Mouse (Mus musculus) adrenal gland, adult 8-10 months (tissue): ENCODE results near the gene Gpr62. TPM values are rescaled to one million over a fixed set of nuclear protein-coding genes. Genes with fewer than 3 reads are reported as not detected.
"Not testable (repeated sequence)": the region's sequence is repeated elsewhere in the genome, so short reads cannot be mapped to it uniquely, and the experiment has no call there.

Experiments
- DNase-seq: peaks from one replicate; pipeline ENCODE4 v3.0.0; 2022
- total RNA-seq, 4 experiments: library from RNA; stranded (reverse); gene quantifications; 2 replicates each; pipeline ENCODE4 v1.2.4; 2022

Gpr62 gene
- under 1 TPM; 0.28 to 0.62 (median 0.46) TPM for total RNA-seq

- no peak for DNase-seq
Measured at GRCm38 (mm10) chr9:106465571-106466200, at the start of gene Gpr62. Gpr62 (minus strand) TSS chr9:106465938.

DNA sequence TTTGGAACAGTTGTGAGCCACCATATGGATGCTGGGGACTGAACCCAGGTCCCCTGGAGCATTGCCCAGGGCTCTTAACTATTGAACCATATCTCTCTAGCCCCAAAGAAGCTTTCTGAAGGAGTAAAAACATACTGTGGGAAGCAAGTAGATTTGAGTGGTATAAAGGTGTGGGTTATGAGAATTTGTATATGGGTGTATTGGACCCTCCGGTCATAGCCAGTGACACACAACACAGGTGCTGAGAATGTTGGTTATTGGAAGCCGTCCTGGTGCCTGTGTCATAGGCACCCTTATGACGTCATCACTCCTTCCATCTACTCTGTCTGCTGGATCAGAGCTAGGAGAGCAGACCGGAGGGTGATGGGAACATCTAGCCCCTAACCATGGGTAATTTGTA is 48.5 kb upstream of the Gpr62 start, which contains the start of gene Iqcf5:
Gene Iqcf5 (plus strand): TSS at position 301 of the 400 bp plus-strand sequence.
- DNase-seq, result no peak

DNA sequence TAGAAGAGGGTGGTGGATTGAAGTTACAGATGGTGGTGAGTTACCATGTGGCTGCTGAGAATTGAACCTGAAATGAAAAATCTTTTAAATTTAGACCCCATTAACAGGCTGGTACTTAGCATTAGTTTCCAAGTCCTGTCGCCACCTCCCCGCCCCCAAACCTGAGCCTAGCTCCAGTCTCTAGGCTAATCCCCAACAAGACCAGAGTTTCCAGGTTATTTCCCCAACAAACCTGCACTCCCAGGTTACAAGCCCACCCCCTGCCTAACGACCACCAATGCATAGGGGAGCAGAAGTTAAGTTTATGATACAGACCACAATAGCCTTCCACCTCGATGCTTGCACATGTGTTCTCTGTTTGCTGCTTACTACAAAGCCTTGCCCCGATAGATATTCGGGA is 47.8 kb upstream of the Gpr62 start:
- DNase-seq, result no peak

DNA sequence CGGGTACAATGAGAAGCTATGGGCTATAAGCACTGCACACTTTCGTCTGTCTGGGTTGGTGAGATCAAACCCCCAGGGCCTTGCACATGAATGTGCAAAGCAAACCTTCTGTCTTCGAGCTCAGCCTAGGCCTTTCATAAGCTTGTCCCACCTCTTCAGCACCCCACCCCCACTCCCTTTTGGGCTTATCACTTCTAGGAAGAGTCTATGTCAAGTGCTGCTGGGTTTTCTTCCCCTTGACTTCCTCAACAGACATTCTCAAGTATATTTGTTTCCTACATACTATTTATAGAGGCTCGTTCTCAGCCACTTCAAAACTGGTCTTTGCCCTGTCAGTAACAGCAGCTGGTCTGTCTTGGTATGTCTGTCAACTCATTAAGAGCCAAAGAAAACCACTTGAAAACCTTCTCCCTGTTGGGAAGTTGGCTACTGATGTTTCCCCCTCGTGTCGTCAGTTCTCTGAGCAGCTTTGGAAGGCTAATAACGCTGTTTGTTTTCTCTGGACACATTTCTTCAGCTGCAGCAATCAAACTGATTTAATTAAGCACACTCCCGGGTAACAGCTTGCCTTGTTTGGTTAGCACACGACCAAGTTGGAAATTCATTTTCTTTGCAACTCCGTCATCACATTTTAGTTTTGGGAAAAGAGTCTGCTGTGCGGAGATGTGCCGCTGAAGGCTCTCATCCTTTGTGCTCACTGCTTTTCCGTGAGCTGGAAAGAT is 47.2 kb upstream of the Gpr62 start:
- no peak for DNase-seq

DNA sequence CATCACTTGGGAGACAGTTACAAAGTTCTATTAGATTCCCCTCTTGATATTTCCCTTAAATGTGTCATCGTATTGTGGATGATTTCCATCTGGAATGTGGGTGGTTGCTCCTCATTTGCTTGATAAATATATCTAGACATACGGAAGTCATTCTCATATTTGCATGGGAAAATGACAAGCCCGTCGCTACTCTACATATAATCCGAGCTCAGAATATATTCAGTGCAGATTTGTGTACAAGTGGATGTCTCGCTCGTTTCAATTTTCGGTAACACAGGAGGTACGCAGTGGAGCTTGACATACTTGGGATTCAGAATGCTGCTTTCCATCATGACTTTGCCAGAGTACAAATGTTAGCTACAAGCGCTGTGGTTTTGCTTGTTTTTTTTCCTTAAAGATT is 43.6 kb upstream of the Gpr62 start:
- DNase-seq, result no peak

GRCm38 (mm10) chr9:106504246-106504645 is 38.5 kb upstream of the Gpr62 start:
- DNase-seq, result no peak

DNA sequence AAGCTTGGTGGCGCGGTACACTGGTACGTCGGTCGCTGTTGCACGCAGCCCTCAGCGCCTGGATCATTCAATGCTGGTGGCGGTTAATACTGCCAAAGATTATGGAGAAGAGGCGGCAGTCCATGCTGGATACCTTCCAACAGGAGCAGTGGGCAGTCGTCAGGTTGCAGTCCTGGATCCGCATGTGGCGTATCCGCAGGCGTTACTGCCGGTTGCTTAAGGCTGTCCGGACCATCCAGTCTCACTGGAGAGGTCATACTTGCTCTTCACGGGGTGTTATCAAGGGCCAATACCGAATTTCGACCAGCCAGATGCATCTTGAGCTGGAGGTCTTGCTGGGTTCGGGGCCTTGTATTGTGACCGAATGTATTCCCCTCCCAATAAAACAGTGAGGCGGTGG is 36.1 kb upstream of the Gpr62 start:
- DNase-seq, result no peak

DNA sequence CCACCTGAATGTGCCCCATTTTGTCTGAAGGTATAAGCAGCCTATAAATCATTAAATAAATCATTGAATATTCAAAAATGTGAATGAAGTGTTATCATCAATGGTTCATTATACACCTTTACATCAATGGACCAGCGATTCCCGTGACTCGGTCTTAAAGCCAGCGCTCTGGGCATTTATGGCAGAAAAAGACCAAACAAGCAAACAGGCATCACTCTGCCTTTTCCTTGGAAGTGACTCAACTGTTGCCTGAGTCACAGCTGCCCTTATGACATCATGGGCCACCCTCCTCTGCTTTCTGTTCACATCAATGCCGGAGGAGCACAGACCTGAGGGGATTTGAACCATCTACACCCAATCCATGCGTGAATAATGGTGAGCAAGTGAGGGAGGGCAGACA is 33.9 kb upstream of the Gpr62 start, which contains the start of gene Iqcf1:
Gene Iqcf1 (plus strand): TSS at position 301 of the 400 bp plus-strand sequence.
- no peak for DNase-seq

- not testable (repeated sequence) for DNase-seq
Measured at GRCm38 (mm10) chr9:106487602-106488001, 21.9 kb upstream of the Gpr62 start.

DNA sequence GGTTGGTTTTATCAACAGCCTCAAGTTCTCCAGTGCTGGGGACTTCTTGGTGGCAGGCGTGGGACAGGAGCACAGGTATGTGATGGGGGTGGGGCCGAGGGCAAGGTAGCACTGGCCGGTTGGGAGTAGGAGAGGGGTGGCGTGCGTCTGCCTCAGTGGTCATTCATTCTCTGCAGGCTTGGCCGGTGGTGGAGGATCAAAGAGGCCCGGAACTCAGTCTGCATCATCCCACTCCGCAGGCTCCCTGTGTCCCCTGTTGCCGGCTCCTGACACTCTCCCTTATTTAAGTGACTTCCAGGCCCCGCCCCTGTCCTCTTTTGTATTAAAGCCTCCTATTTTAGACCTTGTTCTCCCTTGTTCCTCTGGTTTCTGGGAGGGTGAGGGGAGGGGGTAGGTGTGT is 19.3 kb upstream of the Gpr62 start:
- no peak for DNase-seq

DNA sequence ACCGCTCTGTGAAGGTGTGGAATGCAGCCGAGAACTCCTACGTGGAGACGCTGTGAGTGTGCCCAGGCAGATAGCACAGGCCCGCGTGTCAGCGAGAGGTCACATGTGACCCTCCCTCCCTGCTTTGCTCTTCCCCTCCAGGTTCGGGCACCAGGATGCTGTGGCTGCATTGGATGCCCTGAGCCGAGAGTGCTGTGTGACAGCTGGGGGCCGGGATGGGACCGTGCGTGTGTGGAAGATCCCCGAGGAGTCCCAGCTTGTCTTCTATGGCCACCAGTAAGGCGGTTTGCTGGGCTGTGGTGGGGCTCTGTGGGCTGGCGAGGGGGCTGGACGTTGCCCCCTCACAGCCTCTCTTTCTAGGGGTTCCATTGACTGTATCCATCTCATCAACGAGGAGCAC is 17.9 kb upstream of the Gpr62 start:
- no peak for DNase-seq

DNA sequence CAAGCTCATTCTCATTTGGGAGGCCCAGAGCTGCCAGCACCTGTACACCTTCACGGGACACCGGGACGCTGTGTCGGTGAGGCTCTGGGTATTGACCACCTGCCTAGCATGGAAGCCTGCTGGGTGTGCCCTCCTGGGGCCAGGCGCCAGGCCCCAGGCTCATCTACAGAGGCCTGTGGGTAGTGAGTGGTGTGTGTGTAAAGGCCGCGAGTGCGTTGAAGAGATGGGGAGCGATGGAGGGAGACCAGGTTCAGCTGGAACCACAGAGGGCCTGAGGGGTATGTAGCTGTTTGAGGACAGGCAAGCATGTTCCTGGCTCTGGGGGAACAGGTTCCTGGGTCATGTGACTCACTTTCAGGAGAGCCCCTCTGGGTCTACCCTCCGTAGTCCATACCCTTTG is 17.4 kb upstream of the Gpr62 start:
- no peak for DNase-seq

DNA sequence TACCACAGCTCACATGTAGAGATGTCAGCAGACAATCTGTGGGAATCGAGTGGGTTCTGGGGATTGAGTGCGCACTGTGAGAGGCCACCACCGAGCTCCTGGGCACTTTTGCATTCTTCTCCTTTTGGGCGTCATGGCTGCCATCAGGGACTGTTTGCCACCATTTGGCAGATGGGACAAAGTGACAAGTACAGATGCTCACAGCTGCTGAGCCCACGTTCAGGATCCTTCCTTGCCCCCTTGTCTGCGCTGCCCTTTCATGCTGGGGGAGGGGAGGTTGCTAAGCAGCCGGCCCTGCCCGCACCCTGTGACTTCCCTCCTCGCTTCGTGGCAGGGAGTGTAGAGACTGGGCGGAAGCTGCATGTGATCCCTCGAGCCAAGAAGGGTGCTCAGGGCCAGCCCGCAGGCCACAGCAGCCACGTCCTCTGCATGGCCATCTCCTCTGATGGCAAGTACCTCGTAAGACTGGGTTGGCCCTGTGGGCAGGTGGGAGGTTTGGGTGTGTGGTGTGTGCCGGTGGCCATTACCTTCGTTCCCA is 16.9 kb upstream of the Gpr62 start:
- no peak for DNase-seq

GRCm38 (mm10) chr9:106481676-106482075 is 15.9 kb upstream of the Gpr62 start:
- no peak for DNase-seq

- DNase-seq, result no peak
Measured at GRCm38 (mm10) chr9:106481075-106481474, 15.3 kb upstream of the Gpr62 start.

DNA sequence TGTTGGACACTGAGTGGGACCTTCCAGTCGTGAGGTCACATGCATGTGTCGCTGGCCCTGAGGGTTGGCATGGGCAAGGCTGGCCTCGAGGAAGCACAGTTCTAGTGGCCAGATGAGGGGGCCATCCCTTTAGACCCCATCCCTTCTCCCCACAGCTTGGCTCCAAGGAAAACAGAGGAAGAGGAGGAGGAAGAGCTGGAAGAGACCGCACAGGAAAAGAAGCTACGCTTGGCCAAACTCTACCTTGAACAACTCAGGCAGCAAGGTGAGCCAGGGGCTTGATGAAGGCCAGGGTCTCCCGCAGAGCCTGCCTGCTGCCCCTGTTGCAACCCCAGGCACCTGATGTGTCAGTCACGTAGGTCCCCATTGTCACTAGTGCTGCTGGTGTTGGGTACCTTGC is 14.8 kb upstream of the Gpr62 start:
- DNase-seq, result no peak

DNA sequence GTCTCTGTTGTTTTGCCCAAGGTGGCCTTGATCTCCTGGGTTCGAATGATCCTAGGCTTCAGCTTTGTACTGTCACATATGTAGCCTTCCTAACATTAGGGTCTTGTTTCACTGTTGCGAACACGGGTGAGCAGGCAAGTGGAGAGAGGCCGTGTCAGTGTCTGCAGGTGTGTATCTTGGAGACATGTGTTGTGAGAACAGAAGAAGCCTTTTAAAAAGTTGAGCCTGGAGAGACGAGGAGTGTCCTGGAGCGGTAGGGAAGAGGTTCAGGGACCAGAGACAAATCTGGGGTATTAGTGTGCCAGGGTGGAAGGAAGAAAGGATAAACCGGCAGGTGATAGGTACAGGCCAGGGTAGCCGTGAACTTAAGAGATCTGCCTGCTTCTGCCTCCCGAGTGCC is 12.4 kb upstream of the Gpr62 start:
- no peak for DNase-seq

DNA sequence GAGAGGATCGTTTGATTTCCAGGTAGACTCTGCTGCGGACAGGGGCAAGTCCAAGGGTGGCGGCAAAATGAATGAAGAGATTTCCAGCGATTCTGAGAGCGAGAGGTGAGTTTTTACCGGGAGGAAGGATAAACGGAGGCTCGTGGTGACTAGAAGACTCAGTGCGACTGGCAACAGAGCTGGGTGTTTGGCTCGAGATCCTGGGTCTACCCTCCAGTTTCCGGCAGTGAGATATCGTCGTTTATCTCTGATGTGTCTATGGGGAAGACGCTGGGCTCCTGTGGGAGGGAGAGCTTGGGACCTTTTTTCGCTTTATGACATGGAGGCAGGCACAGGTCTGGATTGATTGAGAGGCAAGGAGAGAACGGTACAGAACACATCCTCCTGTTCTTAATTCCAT is 11.9 kb upstream of the Gpr62 start:
- peak; percentile 5 for DNase-seq

GRCm38 (mm10) chr9:106476924-106477484 is 11.3 kb upstream of the Gpr62 start, which contains the start of gene Parp3:
Parp3 (minus strand) TSS chr9:106476949.
- peak; percentile 100 for DNase-seq

- peak; percentile 66 for DNase-seq
Measured at GRCm38 (mm10) chr9:106476002-106476923, 10.5 kb upstream of the Gpr62 start.

GRCm38 (mm10) chr9:106475663-106476001 is 9.9 kb upstream of the Gpr62 start, which contains the start of gene Rrp9:
Rrp9 (plus strand) TSS chr9:106475963.
- peak; percentile 23 for DNase-seq

DNA sequence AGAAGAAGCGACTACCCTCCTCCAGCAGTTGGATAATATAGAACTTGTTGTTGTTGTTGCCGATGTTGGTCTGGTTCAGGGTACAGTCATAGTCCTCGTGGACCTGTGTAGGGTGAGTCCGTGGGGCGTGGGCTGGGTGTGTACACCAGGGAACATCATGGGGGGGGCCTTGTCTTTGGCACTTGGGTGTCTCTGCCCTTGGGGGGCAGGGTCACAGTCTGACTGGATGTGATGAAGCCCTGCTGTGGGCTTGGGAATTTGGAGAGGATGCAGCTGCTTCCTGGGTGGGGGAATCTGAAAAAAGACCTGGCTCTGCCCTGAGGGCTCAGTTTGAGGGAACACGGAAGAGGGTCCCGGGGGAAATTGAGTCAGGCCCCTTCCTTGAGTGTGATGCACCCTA is 9.3 kb upstream of the Gpr62 start:
- DNase-seq, result peak; percentile 29
